Comparison of ENCODE assay signal across 13 mouse cellular contexts in genomic region chr13:28782497-28783246, GRCm38 (mm10).
DNase-seq lines count a peak whose midpoint lies in the region; ATAC-seq lines count a peak whose summit lies in the region.
"Had no signal": no experiment of that assay in that cellular context is flagged by ENCODE, and none has a peak within 500 bp of the region (broad histone marks: within the 10 kb centered on the region; RNA-seq: fewer than 3 reads in every experiment).

No protein-coding gene starts in this region.

- DNase-seq in c-Kit-positive CD71-positive TER-119-positive erythroid progenitor cells, embryonic 14.5 days (ENCODE audit: low spot score), result no peak
- no peak for DNase-seq in kidney, adult 9 months
- no peak for DNase-seq in thymus, postnatal 25 days
- DNase-seq: cerebellum, adult 9-11 months; heart, postnatal 10 days; liver, embryonic 13.5 days had no signal

- peak; percentile 63 for ATAC-seq in common myeloid progenitor, adult 5-6 weeks (replicated peaks; ENCODE audit: low read depth, poor library complexity, severe bottlenecking)
- ATAC-seq in embryonic facial prominence, embryonic 12.5 days (ENCODE audit: insufficient number of reproducible peaks, insufficient read depth, low FRiP score, low TSS enrichment), result no peak
- no peak for ATAC-seq in hindbrain, embryonic 13.5 days (ENCODE audit: low FRiP score)
- ATAC-seq in midbrain, embryonic 16.5 days, result peak; percentile 49; the same call in 1 of the 2 replicates
- ATAC-seq in megakaryocyte-erythroid progenitor cell, adult 5-6 weeks (replicated peaks; ENCODE audit: low FRiP score, low TSS enrichment, poor library complexity, severe bottlenecking), result no peak

- no peak overlapping the region for H3K4me3 ChIP-seq in embryonic facial prominence, embryonic 12.5 days
- H3K4me3 ChIP-seq in hindbrain, embryonic 13.5 days, result no peak overlapping the region
- no peak overlapping the region for H3K4me3 ChIP-seq in midbrain, embryonic 16.5 days (ENCODE audit: low read depth, low read length)
- H3K4me3 ChIP-seq: left cerebral cortex, adult 2 months; liver, embryonic 13.5 days; megakaryocyte, embryonic 14.5 days had no signal

- peak overlapping the region; percentile 63 for H3K27ac ChIP-seq in embryonic facial prominence, embryonic 12.5 days
- peak overlapping the region; percentile 90 for H3K27ac ChIP-seq in hindbrain, embryonic 13.5 days
- peak overlapping the region; percentile 76 for H3K27ac ChIP-seq in midbrain, embryonic 16.5 days (ENCODE audit: low read length)
- H3K27ac ChIP-seq: left cerebral cortex, adult 2 months; liver, embryonic 13.5 days had no signal

- no peak overlapping the region for H3K9ac ChIP-seq in embryonic facial prominence, embryonic 12.5 days
- H3K9ac ChIP-seq in hindbrain, embryonic 13.5 days, result 0 out of 2 replicates have a peak overlapping the region, but pooled peaks have one; percentile 56
- H3K9ac ChIP-seq in midbrain, embryonic 16.5 days (ENCODE audit: low read depth, low read length), result 0 out of 2 replicates have a peak overlapping the region, but pooled peaks have one; percentile 45
- H3K9ac ChIP-seq: liver, embryonic 13.5 days had no signal

- H3K4me2 ChIP-seq in embryonic facial prominence, embryonic 12.5 days (replicated peaks), result no peak overlapping the region
- no peak overlapping the region for H3K4me2 ChIP-seq in hindbrain, embryonic 13.5 days
- H3K4me2 ChIP-seq in midbrain, embryonic 16.5 days (ENCODE audit: low read length), result no peak overlapping the region
- H3K4me2 ChIP-seq: liver, embryonic 13.5 days had no signal

- H3K27me3 ChIP-seq in embryonic facial prominence, embryonic 12.5 days, result no peaks in the 10 kb centered on the region
- H3K27me3 ChIP-seq in hindbrain, embryonic 13.5 days, result no peaks in the 10 kb centered on the region
- H3K27me3 ChIP-seq in midbrain, embryonic 16.5 days (ENCODE audit: control insufficient read depth, insufficient read depth, low read depth, low read length), result no peaks in the 10 kb centered on the region
- H3K27me3 ChIP-seq: liver, embryonic 13.5 days had no signal

- 30% methylated on average over 10 of the region's 10 CpGs for WGBS in embryonic facial prominence, embryonic 12.5 days
- 14% methylated on average over 10 of the region's 10 CpGs for WGBS in hindbrain, embryonic 13.5 days
- WGBS in midbrain, embryonic 16.5 days, result 9% methylated on average over 10 of the region's 10 CpGs

- no peaks in the 10 kb centered on the region for H3K9me3 ChIP-seq in embryonic facial prominence, embryonic 12.5 days
- no peaks in the 10 kb centered on the region for H3K9me3 ChIP-seq in hindbrain, embryonic 13.5 days
- no peaks in the 10 kb centered on the region for H3K9me3 ChIP-seq in midbrain, embryonic 16.5 days (replicated peaks; ENCODE audit: control insufficient read depth, low read length, poor library complexity, severe bottlenecking)
- H3K9me3 ChIP-seq: liver, embryonic 13.5 days; megakaryocyte, embryonic 14.5 days had no signal

- H3K4me1 ChIP-seq in embryonic facial prominence, embryonic 12.5 days, result peaks cover 40% of the 10 kb centered on the region
- peaks cover 58% of the 10 kb centered on the region for H3K4me1 ChIP-seq in hindbrain, embryonic 13.5 days (replicated peaks)
- peaks cover 33% of the 10 kb centered on the region for H3K4me1 ChIP-seq in midbrain, embryonic 16.5 days (ENCODE audit: control insufficient read depth, insufficient read depth, low read length)
- H3K4me1 ChIP-seq: liver, embryonic 13.5 days had no signal

- H3K36me3 ChIP-seq in embryonic facial prominence, embryonic 12.5 days, result no peaks in the 10 kb centered on the region
- no peaks in the 10 kb centered on the region for H3K36me3 ChIP-seq in hindbrain, embryonic 13.5 days
- H3K36me3 ChIP-seq in midbrain, embryonic 16.5 days (ENCODE audit: control insufficient read depth, insufficient read depth, low read length), result no peaks in the 10 kb centered on the region
- H3K36me3 ChIP-seq: liver, embryonic 13.5 days had no signal

Comparison
In these comparisons a context has a peak if more than half of its experiments do, and no peak if none do; other contexts are left out.
1. ATAC-seq: peak in common myeloid progenitor, adult 5-6 weeks (single experiment) and midbrain, embryonic 16.5 days (single experiment); none in embryonic facial prominence, embryonic 12.5 days (single experiment), hindbrain, embryonic 13.5 days (single experiment) and megakaryocyte-erythroid progenitor cell, adult 5-6 weeks (single experiment).
2. Peak in every context shown above with its lines, with median percentiles within 50 percentile points of each other: H3K27ac ChIP-seq.